Mouse (Mus musculus): ENCODE data around the gene Itk.

DNA sequence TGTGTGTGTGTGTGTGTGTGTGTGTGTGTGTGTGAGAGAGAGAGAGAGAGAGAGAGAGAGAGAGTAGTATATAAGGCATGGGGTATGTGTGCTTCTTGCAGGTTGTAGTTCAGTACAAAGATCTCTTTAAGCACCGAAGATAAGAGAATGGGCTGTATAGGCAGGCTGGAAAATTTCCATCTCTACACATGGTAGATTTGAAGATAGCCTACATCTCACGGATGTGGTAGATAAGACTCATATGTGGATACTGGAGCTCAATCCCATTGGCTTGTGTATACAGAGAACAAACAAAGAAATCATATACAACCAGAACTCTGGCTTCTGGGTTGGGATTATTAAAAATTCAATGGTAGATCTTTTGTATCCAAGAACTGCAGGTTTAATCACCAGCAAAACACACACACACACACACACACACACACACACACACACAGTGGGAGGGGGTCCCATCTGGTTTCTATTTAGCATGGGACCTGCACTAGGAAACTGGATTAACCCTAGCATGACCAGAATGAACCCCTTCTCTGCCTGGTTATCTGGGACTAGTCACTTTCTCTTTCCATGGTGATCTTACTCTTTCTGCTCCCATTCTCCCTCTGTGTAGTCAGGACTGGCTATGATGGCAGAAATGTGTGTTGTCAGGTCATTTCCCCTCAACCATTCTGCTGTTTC, 28.2 kb downstream of the Itk start:
- TF ChIP-seq CTCF (IDR thresholded peaks at IDR 0.05; ENCODE audit: borderline replicate concordance, insufficient read depth, low read depth, low read length) (no peak), POLR2A (IDR thresholded peaks at IDR 0.05; ENCODE audit: borderline replicate concordance, insufficient read depth, low read length) (no peak)

All from cerebellum, adult 2 months (tissue).